Mouse (Mus musculus) left cerebral cortex, adult 2 months (tissue): ENCODE measurements around the gene Cdon. TPM values are rescaled to one million over a fixed set of nuclear protein-coding genes. Genes with fewer than 3 reads are reported as not detected.

Experiments used
- DNase-seq, 2 experiments: peaks; one replicate each; pipeline ENCODE4 v3.0.0; 2021 to 2022; ENCODE audit warnings: low spot score in 2 of 2, mixed read lengths in 1 of 2; ENCODE audit errors: extremely low spot score in 1 of 2
- H3K27ac ChIP-seq: fragments of 200-600 bp; 2 replicates; pipeline ENCODE4 v1.8.1; 2022
- H3K4me3 ChIP-seq: fragments of 200-600 bp; 2 replicates; pipeline ENCODE4 v1.8.1; 2022
- CTCF ChIP-seq: fragments of 200-600 bp; IDR thresholded peaks from 2 replicates; pipeline ENCODE4 v1.8.1; 2022; ENCODE audit warnings: antibody characterized with exemption, mild to moderate bottlenecking, moderate library complexity
- intact Hi-C: fragments of 180-260 bp; cut with DNase I; formaldehyde crosslinking; loops from one replicate; pipeline ENCODE4 v1.15.1; 2025
- total RNA-seq, 2 experiments: library from RNA; stranded (reverse); gene quantifications; 2 replicates each; pipeline ENCODE4 v1.2.3; 2021

Gene Cdon
- total RNA-seq, 2 experiments from 2014 or later, result 7.9 to 8.3 TPM

GRCm38 (mm10) chr9:35545704-35546103 lies 124.8 kb downstream of the Cdon start:
- intact Hi-C loops, result loop anchor here (10.0 kb wide), 1 partner anchor 501 kb away; no protein-coding TSS in a partner anchor
- DNase-seq, result peak in 1 of 2 experiments; percentile 13
- no peak overlapping the region for H3K27ac ChIP-seq
- H3K4me3 ChIP-seq, result no peak overlapping the region
- TF ChIP-seq CTCF, result peak; percentile 33

- Histone ChIP-seq H3K27ac (no peak overlapping the region), H3K4me3 (no peak overlapping the region)
- DNase-seq, result peak in 1 of 2 experiments; percentile 4
- no peak for TF ChIP-seq CTCF
- intact Hi-C loops, result loop anchor here (10.0 kb wide), 1 partner anchor 502 kb away; no protein-coding TSS in a partner anchor
These were observed 125.8 kb downstream of the Cdon start for GRCm38 (mm10) chr9:35546745-35547144.

- intact Hi-C loops, result loop anchor here (10.0 kb wide), 1 partner anchor 504 kb away; no protein-coding TSS in a partner anchor
- peak in 1 of 2 experiments; percentile 8 for DNase-seq
- H3K27ac ChIP-seq, result no peak overlapping the region
- TF ChIP-seq CTCF, result no peak
- no peak overlapping the region for H3K4me3 ChIP-seq
These were observed 127.5 kb downstream of the Cdon start for GRCm38 (mm10) chr9:35548455-35548854.

- intact Hi-C loops, result no loop called here
- H3K4me3 ChIP-seq, result no peak overlapping the region
- H3K27ac ChIP-seq, result no peak overlapping the region
- peak; percentile 3 to 6 for DNase-seq
- TF ChIP-seq CTCF, result no peak
These were observed 135.7 kb downstream of the Cdon start for GRCm38 (mm10) chr9:35556494-35557102.

Other genes starting within 250 kb of the Cdon start
- gene Dcps, start 245.1 kb upstream of the Cdon start, total RNA-seq, result 10 to 100 TPM; 17.5 to 17.7 TPM
- gene Srpr, start 221.0 kb upstream of the Cdon start, total RNA-seq, result 10 to 100 TPM; 60.7 to 69.9 TPM
- 1 to 10 TPM; 1.1 to 2.1 TPM for gene Tirap, start 220.8 kb upstream of the Cdon start, total RNA-seq
- 10 to 100 TPM; 33.4 to 36.4 TPM for gene Foxred1, start 210.1 kb upstream of the Cdon start, total RNA-seq
- gene Fam118b, start 153.3 kb upstream of the Cdon start, total RNA-seq, result 10 to 100 TPM; 26.5 to 27.0 TPM
- 10 to 100 TPM in 1 of 2 experiments, 1 to 10 TPM in 1; 8.9 to 10.0 TPM for gene Rpusd4, start 153.3 kb upstream of the Cdon start, total RNA-seq
- gene Gm1113, start 97.1 kb downstream of the Cdon start, total RNA-seq, result not detected
- gene Ddx25, start 137.4 kb downstream of the Cdon start, total RNA-seq, result 10 to 100 TPM; 16.3 to 16.7 TPM
- 10 to 100 TPM; 11.9 to 12.6 TPM for gene Pus3, start 137.5 kb downstream of the Cdon start, total RNA-seq
- under 1 TPM; 0.34 to 0.98 TPM for gene Pate2, start 149.2 kb downstream of the Cdon start, total RNA-seq
- gene Hyls1, start 149.3 kb downstream of the Cdon start, total RNA-seq, result 1 to 10 TPM; 9.0 to 9.6 TPM
- gene Pate4, start 190.8 kb downstream of the Cdon start, total RNA-seq, result not detected
- not detected for gene Pate3, start 227.1 kb downstream of the Cdon start, total RNA-seq